Mouse (Mus musculus) ES-E14 (cell line): Measurements from ENCODE around the gene Rhox4a.
"Not testable (repeated sequence)": the region's sequence is repeated elsewhere in the genome, so short reads cannot be mapped to it uniquely, and the experiment has no call there.

ENCODE experiments used
- HCFC1 ChIP-seq: IDR thresholded peaks from 2 replicates; pipeline ENCODE4 v1.6.1; 2012; ENCODE audit warnings: low read length, inconsistent platforms, borderline replicate concordance; ENCODE audit not compliant: insufficient read depth
- MAFK ChIP-seq: IDR thresholded peaks from 2 replicates; pipeline ENCODE4 v1.6.1; 2014; ENCODE audit warnings: mild to moderate bottlenecking, low read depth, low read length, inconsistent platforms; ENCODE audit not compliant: insufficient read depth
- ZC3H11A ChIP-seq: IDR thresholded peaks from 2 replicates; pipeline ENCODE4 v1.6.1; 2012; ENCODE audit warnings: low read depth, mild to moderate bottlenecking, inconsistent platforms, low read length, borderline replicate concordance
- ZNF384 ChIP-seq: IDR thresholded peaks from 2 replicates; pipeline ENCODE4 v1.6.1; 2012; ENCODE audit warnings: low read depth, low read length, inconsistent platforms

- not testable (repeated sequence) for TF ChIP-seq ZNF384, MAFK, ZC3H11A, HCFC1
Observed at GRCm38 (mm10) chrX:37265038-37265437, at the start of gene Rhox4a.
